Mouse (Mus musculus): Measurements from ENCODE around the gene Hpn.

Gene Hpn

GRCm38 (mm10) chr7:31140941-31141340 is 25.9 kb upstream of the Hpn start:
- DNase-seq (ENCODE audit: low spot score), result no peak

GRCm38 (mm10) chr7:31140302-31140701 is 25.2 kb upstream of the Hpn start:
- DNase-seq (ENCODE audit: low spot score), result no peak

DNA sequence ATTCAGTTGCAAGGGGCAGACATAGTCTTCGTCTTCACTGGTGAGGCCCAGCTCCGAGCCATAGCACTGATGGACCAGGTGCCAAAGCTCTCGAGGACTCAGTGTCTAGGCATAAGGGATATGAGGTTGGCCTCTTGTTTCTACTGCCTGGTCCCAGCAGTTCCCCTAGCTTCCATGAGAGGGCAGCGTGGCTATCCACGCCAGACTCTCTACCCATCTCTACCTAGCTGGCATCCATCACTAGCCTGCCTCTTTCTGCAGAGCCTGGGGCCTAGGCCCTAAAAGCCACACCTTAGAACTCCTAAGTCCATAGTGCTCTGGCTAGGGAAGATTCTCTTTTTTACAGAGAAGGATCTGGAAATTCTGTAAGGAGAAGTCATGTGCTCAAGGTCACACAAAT is 24.7 kb upstream of the Hpn start:
- DNase-seq (ENCODE audit: low spot score), result no peak

- no peak for DNase-seq (ENCODE audit: low spot score)
Observed at GRCm38 (mm10) chr7:31135717-31136116, 20.6 kb upstream of the Hpn start.

- no peak for DNase-seq (ENCODE audit: low spot score)
Observed at GRCm38 (mm10) chr7:31131866-31132265, 16.8 kb upstream of the Hpn start.

GRCm38 (mm10) chr7:31130841-31131240 is 15.8 kb upstream of the Hpn start:
- DNase-seq (ENCODE audit: low spot score), result no peak

DNA sequence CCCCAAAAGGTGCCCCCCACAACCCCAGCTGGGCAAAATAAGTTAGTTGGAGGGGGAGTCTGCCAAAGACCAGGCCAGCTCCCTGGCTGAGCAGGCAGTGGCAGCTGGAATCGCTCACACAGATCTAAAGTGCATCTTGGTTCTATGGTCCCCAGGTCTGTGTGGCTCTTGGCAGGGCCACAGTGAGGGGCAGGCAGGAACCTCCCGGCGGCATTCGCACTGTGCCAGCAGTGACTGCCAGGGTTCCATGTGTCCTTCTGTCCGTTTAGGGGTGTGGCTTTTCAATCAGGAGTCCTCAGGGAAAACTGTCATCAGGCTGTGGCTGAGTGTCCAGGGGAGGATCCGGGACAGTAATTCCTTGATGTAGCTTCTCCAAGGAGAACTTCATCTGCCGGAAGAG is 15.1 kb upstream of the Hpn start:
- DNase-seq (ENCODE audit: low spot score), result no peak

GRCm38 (mm10) chr7:31128157-31128705 is 13.1 kb upstream of the Hpn start:
- DNase-seq (ENCODE audit: low spot score), result no peak

GRCm38 (mm10) chr7:31126851-31127724 is 12.0 kb upstream of the Hpn start, which contains the start of gene Scn1b:
Gene Scn1b, minus strand, starts transcription at chr7:31127003.
- no peak for DNase-seq (ENCODE audit: low spot score)

- no peak for DNase-seq (ENCODE audit: low spot score)
Observed at GRCm38 (mm10) chr7:31126211-31126751, 11.2 kb upstream of the Hpn start.

DNA sequence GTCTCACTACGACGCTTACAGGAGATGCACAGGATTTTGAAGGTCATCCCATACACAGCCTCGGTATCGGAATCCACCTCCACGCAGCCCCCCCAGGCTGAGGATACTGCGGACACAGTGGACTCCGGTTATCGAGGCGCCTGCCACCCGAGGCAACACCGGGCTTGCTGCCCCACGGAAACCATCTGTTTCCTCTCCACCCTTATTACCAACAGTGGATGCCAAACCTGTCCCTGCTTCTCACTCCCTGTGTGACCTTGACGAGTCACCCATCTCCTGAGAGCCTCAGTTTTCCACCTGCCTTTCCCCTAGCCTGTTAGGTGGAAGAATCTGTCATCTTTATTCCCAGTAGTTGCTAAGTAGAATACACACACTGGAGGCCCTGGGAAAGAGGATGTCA is 10.0 kb upstream of the Hpn start:
- DNase-seq (ENCODE audit: low spot score), result no peak

- DNase-seq (ENCODE audit: low spot score), result no peak
Observed at GRCm38 (mm10) chr7:31124381-31124780, 9.3 kb upstream of the Hpn start.

DNA sequence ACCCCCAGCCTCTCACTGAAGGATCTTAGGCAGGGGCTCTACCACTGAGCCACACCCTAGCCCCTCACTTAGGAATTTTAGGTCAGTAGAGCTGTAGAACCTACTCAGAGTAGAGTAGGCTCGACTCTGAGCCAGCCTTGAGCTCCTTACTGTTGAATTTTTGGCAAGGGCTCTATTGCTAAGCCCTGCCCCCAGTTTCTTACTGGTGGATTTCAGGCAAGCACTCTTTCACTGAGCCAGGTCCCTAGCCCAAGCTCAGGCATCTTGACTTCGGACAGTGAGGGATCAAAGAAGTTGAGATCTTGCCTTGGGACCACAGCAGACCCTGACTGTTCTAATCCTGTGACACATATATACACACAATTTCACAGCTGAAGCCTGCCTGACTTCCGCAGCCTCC is 8.6 kb upstream of the Hpn start:
- no peak for DNase-seq (ENCODE audit: low spot score)

DNA sequence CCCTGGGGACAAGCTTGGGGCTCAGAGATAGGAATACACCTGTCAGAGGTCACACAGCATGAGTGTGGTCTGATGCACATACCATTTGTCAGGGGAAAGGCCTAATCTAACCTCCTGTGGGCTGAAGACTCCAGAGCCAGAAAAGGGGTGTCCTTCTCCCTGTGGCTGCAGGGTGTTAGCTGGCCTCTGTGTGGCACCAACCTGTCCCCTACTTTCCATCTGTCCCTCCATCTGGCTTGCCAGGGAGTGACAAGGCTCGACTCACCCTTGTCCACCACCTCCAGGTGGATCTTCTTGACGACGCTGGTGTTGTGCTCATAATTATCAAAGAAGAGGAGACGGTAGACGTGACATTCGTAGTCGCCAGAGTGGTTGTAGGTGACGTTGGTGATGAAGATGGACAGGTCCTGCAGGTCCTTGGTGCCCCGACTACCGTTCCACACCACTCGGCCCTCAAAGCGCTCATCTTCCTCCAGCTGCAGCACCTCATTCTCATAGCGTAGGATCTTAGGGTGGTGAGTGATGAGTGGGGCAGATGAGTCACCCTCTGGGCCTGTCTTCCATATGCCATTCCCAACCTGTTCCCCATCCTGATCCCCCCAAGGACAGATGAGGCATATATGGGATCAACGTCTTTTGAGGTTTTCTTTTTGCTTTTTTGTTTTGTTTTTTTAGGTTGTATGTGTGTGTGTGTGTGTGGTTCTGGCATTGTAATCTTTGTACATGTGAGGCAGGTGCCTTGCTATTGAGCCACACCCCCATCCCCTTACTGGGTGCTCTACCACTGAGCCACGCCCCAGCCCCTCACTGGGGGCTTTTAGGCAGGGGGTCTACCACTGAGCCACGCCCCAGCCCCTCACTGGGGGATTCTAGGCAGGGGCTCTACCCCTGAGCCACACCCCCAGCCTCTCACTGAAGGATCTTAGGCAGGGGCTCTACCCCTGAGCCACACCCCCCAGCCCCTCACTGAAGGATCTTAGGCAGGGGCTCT is 7.8 kb upstream of the Hpn start:
- no peak for DNase-seq (ENCODE audit: low spot score)

GRCm38 (mm10) chr7:31119556-31119955 is 4.5 kb upstream of the Hpn start:
- DNase-seq (ENCODE audit: low spot score), result no peak

GRCm38 (mm10) chr7:31118486-31118885 is 3.4 kb upstream of the Hpn start:
- DNase-seq (ENCODE audit: low spot score), result no peak

- DNase-seq (ENCODE audit: low spot score), result no peak
Observed at GRCm38 (mm10) chr7:31117465-31117864, 2.4 kb upstream of the Hpn start.

DNA sequence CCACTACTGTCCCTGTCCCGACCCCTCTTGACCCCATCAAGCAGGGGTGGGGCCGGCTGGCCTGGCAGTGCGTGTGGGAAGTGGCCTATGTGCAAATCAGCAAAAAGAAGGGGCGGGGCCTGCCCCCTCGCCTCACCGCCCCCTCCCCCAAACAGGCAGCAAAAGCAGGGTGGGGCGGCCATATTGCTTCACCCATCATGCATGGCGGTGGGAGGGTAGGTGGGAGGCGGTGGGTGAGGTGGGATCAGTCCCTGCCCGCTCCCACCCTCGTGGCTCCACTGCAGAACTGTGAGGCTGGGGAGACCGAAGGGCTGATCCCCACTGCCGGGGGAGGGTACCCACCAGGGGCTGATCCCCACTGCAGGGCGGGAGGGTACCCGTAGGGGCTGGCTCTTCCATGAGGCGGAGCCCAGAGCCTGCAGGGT is 1.6 kb upstream of the Hpn start:
- DNase-seq (ENCODE audit: low spot score), result no peak

DNA sequence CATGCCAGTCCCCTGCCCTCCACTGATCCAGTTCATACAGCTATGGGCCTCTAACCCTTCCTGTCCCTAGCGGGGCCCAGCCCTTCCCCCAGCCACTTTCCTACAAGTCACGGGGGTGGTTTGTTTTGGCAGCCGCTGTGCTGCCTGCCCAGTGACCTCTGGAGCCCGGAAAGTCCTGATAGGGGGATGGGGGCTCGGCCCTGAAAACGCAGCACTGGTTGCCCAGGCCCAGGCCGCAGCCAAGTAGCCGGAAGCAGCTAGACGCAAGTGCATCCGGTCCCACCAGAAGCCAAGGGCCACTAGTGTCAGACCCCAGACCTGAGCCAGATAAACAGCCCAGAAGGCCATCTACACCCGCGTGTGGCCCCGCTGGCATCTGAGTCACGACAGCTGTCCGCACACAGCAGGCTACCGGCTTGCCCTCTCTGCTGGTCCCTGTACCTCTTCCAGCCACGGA is 525 bp upstream of the Hpn start:
- no peak for DNase-seq (ENCODE audit: low spot score)

DNA sequence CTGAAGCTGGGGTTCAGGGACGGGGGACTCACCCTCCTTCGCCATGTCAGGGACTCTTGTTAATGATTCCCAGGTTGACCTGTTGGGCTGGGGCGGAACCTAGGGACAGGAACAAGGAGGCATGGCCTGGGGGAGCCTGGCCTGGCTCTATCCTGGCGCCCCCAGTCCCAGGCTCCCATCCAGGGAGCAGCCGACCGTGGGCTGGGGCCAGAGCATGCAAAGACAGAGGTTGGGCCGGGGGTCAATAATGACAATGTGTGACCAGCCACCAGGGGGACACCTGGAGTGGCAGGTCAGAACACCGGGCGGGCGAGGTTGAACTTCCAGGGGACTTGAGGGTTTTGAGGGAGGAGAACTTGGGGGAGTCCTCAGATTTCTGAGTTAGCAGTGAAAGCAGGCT is 444 bp downstream of the Hpn start:
- DNase-seq (ENCODE audit: low spot score), result no peak

GRCm38 (mm10) chr7:31113800-31114199 is 1.3 kb downstream of the Hpn start:
- DNase-seq (ENCODE audit: low spot score), result no peak

- DNase-seq (ENCODE audit: low spot score), result no peak
Observed at GRCm38 (mm10) chr7:31112036-31112435, 3.1 kb downstream of the Hpn start.
